Mouse (Mus musculus): ENCODE measurements around the gene Tas1r1. TPM values are rescaled to one million over a fixed set of nuclear protein-coding genes. Genes with fewer than 3 reads are reported as not detected.

Gene Tas1r1
- polyA plus RNA-seq, 1 experiment from 2014 or later = 0.86 TPM

DNA sequence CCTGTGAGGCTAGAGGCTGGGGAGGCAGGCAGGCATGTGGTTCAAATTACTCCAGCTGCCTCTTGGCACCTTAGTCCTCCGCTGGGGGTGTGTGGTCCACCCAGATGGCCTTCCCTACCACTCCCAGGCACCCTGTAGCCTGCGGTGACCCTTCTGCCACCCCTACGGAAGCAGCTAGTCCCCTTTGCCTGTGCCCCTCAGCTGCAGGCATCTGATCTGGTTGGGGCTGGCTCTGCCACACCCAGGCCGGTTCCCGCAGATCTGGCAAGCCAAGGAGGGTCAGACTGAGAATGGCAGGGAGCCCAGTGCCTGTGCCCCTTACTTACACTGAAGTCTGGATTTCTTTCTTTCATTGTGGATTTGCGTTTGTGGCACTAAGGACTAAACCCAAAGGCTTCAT lies 35.3 kb upstream of the Tas1r1 start:
- Histone ChIP-seq H3K4me2 (no peak overlapping the region), H3K27ac (peak overlapping the region; percentile 7; the same call in 1 of the 2 replicates), H3K27me3 (no peaks in the 10 kb centered on the region), H3K9me3 (replicated peaks) (no peaks in the 10 kb centered on the region), H3K36me3 (no peaks in the 10 kb centered on the region), H3K4me1 (peaks cover 34% of the 10 kb centered on the region), H3K4me3 (replicated peaks) (no peak overlapping the region), H3K9ac (no peak overlapping the region)
- no peak for ATAC-seq (replicated peaks; ENCODE audit: low FRiP score)
- 70% methylated on average over 6 of the region's 6 CpGs for WGBS

DNA sequence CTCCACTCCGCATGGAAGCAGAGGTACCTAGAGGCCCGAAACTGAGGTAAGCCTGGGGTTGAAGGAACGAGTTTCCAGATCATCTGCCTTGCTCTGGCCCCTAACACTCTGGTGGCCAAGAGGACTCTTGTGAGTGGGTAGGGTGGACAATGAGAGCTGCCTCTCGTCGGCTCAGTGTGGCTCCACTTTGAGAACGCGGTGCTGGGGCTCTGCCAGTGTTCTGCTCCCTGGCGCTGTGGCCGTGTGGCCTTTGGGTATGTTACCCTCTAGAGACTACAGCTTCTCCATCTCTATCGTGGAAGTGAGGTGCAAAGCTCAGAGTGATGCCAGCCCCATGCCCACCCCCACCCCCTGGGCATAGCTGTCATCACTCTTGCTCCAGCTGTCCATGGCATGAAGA lies 34.3 kb upstream of the Tas1r1 start:
- Histone ChIP-seq H3K4me2 (no peak overlapping the region), H3K27me3 (no peaks in the 10 kb centered on the region), H3K9ac (no peak overlapping the region), H3K4me1 (peaks cover 34% of the 10 kb centered on the region), H3K36me3 (no peaks in the 10 kb centered on the region), H3K4me3 (replicated peaks) (no peak overlapping the region), H3K9me3 (replicated peaks) (no peaks in the 10 kb centered on the region), H3K27ac (no peak overlapping the region)
- WGBS = 71% methylated on average over 10 of the region's 10 CpGs
- no peak; the same call in 1 of the 2 replicates for ATAC-seq (replicated peaks; ENCODE audit: low FRiP score)

DNA sequence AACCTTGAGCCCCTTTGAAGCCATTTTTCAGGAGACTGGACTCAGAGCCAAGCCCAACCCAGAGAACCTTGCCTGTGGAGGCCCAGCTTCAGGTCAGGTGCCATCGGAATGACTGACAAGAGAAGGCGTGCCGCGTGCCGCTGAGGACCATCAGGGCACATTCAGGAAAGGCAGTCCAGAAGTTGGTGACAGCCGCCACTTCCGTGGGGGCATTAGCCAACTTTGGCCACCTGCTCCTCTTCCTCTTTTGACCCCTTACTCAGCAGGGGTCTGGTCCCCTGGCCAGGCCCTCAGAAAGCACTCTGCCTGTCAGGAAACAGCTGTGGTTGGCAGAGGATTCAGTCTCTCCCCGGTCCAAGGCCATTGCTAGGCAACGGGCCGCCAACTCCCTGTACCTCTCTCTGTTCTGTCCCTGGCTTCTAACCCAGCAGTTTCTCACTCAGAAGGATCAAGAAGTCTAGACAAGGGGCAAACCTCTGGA lies 33.8 kb upstream of the Tas1r1 start, which contains the start of gene Plekhg5:
Gene Plekhg5 (plus strand): TSS at position 378 of the 481 bp plus-strand sequence.
- Histone ChIP-seq H3K27me3 (no peaks in the 10 kb centered on the region), H3K36me3 (no peaks in the 10 kb centered on the region), H3K9ac (no peak within 1 kb of the TSS), H3K27ac (0 out of 2 replicates have a peak within 1 kb of the TSS, but pooled peaks have one; percentile 7), H3K4me2 (no peak within 1 kb of the TSS), H3K4me1 (peaks cover 34% of the 10 kb centered on the region), H3K4me3 (replicated peaks) (no peak within 1 kb of the TSS), H3K9me3 (replicated peaks) (no peaks in the 10 kb centered on the region)
- WGBS = 61% methylated on average over 10 of the region's 10 CpGs
- ATAC-seq (replicated peaks; ENCODE audit: low FRiP score) = no peak

DNA sequence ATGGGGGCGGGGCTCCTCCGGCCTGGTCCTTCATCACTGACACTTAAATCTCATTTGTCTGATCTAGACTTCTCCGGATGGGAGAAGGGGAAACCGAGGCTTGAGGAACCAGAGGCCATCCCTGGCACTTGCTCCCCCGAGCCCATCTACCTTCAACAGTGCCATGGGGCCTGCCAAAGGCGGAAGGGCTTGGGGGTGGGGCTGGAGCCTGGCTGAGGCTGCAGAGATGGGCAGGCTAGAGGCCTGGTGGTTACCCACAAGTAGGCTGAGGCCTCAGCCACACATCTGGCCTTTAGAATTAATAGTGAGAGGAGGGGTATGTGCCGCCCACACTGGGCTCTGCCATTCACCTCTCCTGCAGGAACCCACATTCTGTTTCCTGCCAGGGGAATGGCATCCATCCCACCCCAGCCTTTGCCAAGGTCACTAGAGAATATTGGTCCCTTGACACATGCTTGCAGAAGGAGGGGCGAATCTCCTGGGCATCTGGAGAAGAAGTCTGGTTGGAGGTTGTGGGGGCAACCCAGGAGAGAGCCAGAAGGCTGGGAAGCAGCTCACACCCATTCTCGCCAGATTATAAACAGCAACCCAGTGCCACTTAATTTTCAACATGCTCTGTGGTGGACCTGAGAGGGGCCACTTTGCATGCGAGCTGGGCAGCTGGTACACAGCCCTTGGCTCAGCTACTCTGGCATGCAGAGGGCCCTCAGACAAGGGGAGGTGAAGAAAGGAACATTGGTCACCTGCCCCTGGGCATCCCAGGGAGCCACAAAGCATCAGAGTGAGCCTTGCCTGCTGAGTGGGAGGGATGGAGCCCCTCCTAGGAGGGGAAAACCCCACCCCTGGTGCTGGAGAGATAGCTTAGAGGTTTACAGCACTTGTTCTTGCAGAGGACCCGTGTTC lies 32.4 kb upstream of the Tas1r1 start:
- no peak overlapping the region for H3K27ac ChIP-seq
- no peak overlapping the region for H3K4me2 ChIP-seq
- no peak for ATAC-seq (replicated peaks; ENCODE audit: low FRiP score)
- H3K9me3 ChIP-seq (replicated peaks) = no peaks in the 10 kb centered on the region
- no peak overlapping the region for H3K9ac ChIP-seq
- H3K4me3 ChIP-seq (replicated peaks) = no peak overlapping the region
- H3K27me3 ChIP-seq = no peaks in the 10 kb centered on the region
- H3K36me3 ChIP-seq = 0 out of 2 replicates have a peak, but pooled peaks cover 2% of the 10 kb centered on the region
- 74% methylated on average over 11 of the region's 11 CpGs for WGBS
- H3K4me1 ChIP-seq = peaks cover 25% of the 10 kb centered on the region

- no peak for ATAC-seq (replicated peaks; ENCODE audit: low FRiP score)
- peaks cover 17% of the 10 kb centered on the region for H3K4me1 ChIP-seq
- no peaks in the 10 kb centered on the region for H3K9me3 ChIP-seq (replicated peaks)
- H3K36me3 ChIP-seq = 0 out of 2 replicates have a peak, but pooled peaks cover 3% of the 10 kb centered on the region
- H3K27ac ChIP-seq = no peak overlapping the region
- WGBS = 87% methylated on average over 3 of the region's 3 CpGs
- H3K27me3 ChIP-seq = no peaks in the 10 kb centered on the region
- no peak overlapping the region for H3K4me2 ChIP-seq
- H3K9ac ChIP-seq = no peak overlapping the region
- no peak overlapping the region for H3K4me3 ChIP-seq (replicated peaks)
Measured at GRCm38 (mm10) chr4:152069245-152069644, 30.9 kb upstream of the Tas1r1 start.

- H3K4me1 ChIP-seq = peaks cover 11% of the 10 kb centered on the region
- no peak overlapping the region for H3K4me2 ChIP-seq
- 0 out of 2 replicates have a peak, but pooled peaks cover 3% of the 10 kb centered on the region for H3K36me3 ChIP-seq
- H3K4me3 ChIP-seq (replicated peaks) = no peak overlapping the region
- ATAC-seq (replicated peaks; ENCODE audit: low FRiP score) = no peak
- H3K9ac ChIP-seq = no peak overlapping the region
- no peaks in the 10 kb centered on the region for H3K9me3 ChIP-seq (replicated peaks)
- no peak overlapping the region for H3K27ac ChIP-seq
- WGBS = 84% methylated on average over 6 of the region's 6 CpGs
- H3K27me3 ChIP-seq = no peaks in the 10 kb centered on the region
Measured at GRCm38 (mm10) chr4:152068166-152068724, 29.9 kb upstream of the Tas1r1 start.

- H3K4me1 ChIP-seq = peaks cover 8% of the 10 kb centered on the region
- no peak overlapping the region for H3K27ac ChIP-seq
- H3K4me3 ChIP-seq (replicated peaks) = no peak overlapping the region
- no peak overlapping the region for H3K4me2 ChIP-seq
- no peaks in the 10 kb centered on the region for H3K9me3 ChIP-seq (replicated peaks)
- no peak overlapping the region for H3K9ac ChIP-seq
- H3K27me3 ChIP-seq = no peaks in the 10 kb centered on the region
- H3K36me3 ChIP-seq = 0 out of 2 replicates have a peak, but pooled peaks cover 7% of the 10 kb centered on the region
- ATAC-seq (replicated peaks; ENCODE audit: low FRiP score) = no peak
Measured at GRCm38 (mm10) chr4:152067280-152067679, 28.9 kb upstream of the Tas1r1 start.

- H3K36me3 ChIP-seq = peaks cover 51% of the 10 kb centered on the region
- ATAC-seq (replicated peaks; ENCODE audit: low FRiP score) = peak; percentile 54; the same call in 1 of the 2 replicates
Measured at GRCm38 (mm10) chr4:152062390-152063110, 24.2 kb upstream of the Tas1r1 start.

GRCm38 (mm10) chr4:152044609-152045008 lies 6.2 kb upstream of the Tas1r1 start:
- Histone ChIP-seq H3K27ac (no peak overlapping the region), H3K36me3 (peaks cover 86% of the 10 kb centered on the region), H3K27me3 (no peaks in the 10 kb centered on the region), H3K4me3 (replicated peaks) (no peak overlapping the region), H3K9ac (no peak overlapping the region), H3K4me2 (no peak overlapping the region), H3K4me1 (peaks cover 32% of the 10 kb centered on the region), H3K9me3 (replicated peaks) (no peaks in the 10 kb centered on the region)
- WGBS = 68% methylated on average over 6 of the region's 6 CpGs
- ATAC-seq (replicated peaks; ENCODE audit: low FRiP score) = no peak

More at GRCm38 (mm10) chr4:152062390-152063110, 24.2 kb upstream of the Tas1r1 start:
- 0 out of 2 replicates have a peak overlapping the region, but pooled peaks have one; percentile 24 for H3K27ac ChIP-seq
- H3K4me1 ChIP-seq = 0 out of 2 replicates have a peak, but pooled peaks cover 8% of the 10 kb centered on the region
- H3K9me3 ChIP-seq (replicated peaks) = no peaks in the 10 kb centered on the region
- no peaks in the 10 kb centered on the region for H3K27me3 ChIP-seq
- H3K4me3 ChIP-seq (replicated peaks) = no peak overlapping the region
- H3K9ac ChIP-seq = no peak overlapping the region
- WGBS = 62% methylated on average over 9 of the region's 9 CpGs
- H3K4me2 ChIP-seq = no peak overlapping the region

GRCm38 (mm10) chr4:152043171-152043570 lies 4.8 kb upstream of the Tas1r1 start:
- 82% methylated on average over 3 of the region's 3 CpGs for WGBS
- H3K9me3 ChIP-seq (replicated peaks) = no peaks in the 10 kb centered on the region
- H3K27me3 ChIP-seq = no peaks in the 10 kb centered on the region
- no peak overlapping the region for H3K9ac ChIP-seq
- H3K4me3 ChIP-seq (replicated peaks) = no peak overlapping the region
- peaks cover 73% of the 10 kb centered on the region for H3K36me3 ChIP-seq
- H3K4me1 ChIP-seq = peaks cover 41% of the 10 kb centered on the region
- no peak for ATAC-seq (replicated peaks; ENCODE audit: low FRiP score)
- no peak overlapping the region for H3K27ac ChIP-seq
- H3K4me2 ChIP-seq = no peak overlapping the region

DNA sequence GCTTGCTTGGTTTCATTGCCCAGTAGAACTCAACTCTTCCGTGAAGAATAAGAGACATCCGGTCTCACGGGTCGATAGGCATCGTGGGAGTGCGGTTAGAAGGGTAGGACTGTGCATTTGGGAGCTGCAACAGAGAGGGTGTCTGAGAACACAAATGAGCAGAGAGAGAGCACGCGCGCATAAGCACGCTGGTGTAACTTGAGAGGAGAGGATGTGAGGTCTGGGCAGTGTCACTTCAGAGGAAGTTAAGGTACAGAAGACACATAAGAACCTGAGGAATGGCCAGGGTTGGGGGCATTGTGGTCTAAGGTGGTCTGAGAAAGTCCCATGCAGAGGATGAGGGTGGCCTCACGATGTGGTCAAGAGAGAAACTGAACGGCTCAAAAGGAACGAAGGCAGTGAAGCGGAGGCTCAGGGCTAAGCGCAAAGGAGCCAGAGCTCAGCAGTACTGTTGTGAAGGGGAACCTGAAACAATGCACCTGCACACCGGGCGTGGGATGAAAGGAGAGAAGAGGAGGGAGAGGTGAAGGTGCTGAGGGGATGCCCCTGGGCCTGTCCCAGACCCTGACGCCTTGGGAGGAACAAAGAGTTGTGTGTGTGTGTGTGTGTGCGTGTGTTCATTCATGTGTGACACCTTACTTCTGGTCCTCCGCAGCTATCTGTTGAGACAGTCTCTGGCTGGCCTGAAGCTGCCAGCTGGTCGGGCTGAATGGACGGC lies 3.7 kb upstream of the Tas1r1 start:
- Histone ChIP-seq H3K27me3 (no peaks in the 10 kb centered on the region), H3K4me1 (peaks cover 42% of the 10 kb centered on the region), H3K36me3 (peaks cover 62% of the 10 kb centered on the region), H3K4me3 (replicated peaks) (no peak overlapping the region), H3K27ac (peak overlapping the region; percentile 34), H3K9ac (no peak overlapping the region), H3K9me3 (replicated peaks) (no peaks in the 10 kb centered on the region), H3K4me2 (peak overlapping the region; percentile 10)
- ATAC-seq (replicated peaks; ENCODE audit: low FRiP score) = no peak; the same call in 1 of the 2 replicates
- 70% methylated on average over 22 of the region's 22 CpGs for WGBS
